Mouse (Mus musculus) hindbrain, embryonic 12.5 days (tissue): Measurements from ENCODE around the gene Tex21. TPM values are rescaled to one million over a fixed set of nuclear protein-coding genes. Genes with fewer than 3 reads are reported as not detected.

Source experiments
- polyA plus RNA-seq: library from polyadenylated mRNA; unstranded; fragments of >200 nt; fragmentation: Nextera tagmentation; extraction: Ambion mirVana; gene quantifications from 2 replicates; pipeline ENCODE4 v1.2.1, GENCODE M21; 2016

Tex21 gene
- polyA plus RNA-seq, 1 experiment from 2014 or later = not detected

Other genes with a start within 250 kb of the Tex21 start
- gene Esr2, start 69.5 kb downstream of the Tex21 start, polyA plus RNA-seq = 0.22 and 0.47 TPM in 2 replicates
- gene Mthfd1, start 8.6 kb upstream of the Tex21 start, polyA plus RNA-seq = 44.8 and 46.3 TPM in 2 replicates
- 5.7 and 6.8 TPM in 2 replicates for gene Akap5, start 78.1 kb upstream of the Tex21 start, polyA plus RNA-seq
- gene Zbtb25, start 122.9 kb upstream of the Tex21 start, polyA plus RNA-seq = 20.1 and 20.6 TPM in 2 replicates
- 8.3 and 8.6 TPM in 2 replicates for gene Zbtb1, start 123.5 kb upstream of the Tex21 start, polyA plus RNA-seq
- 9.8 and 10.4 TPM in 2 replicates for gene Hspa2, start 157.4 kb upstream of the Tex21 start, polyA plus RNA-seq
- 2.7 and 3.1 TPM in 2 replicates for gene Ppp1r36, start 170.8 kb upstream of the Tex21 start, polyA plus RNA-seq